Mouse (Mus musculus): Measurements from ENCODE around the gene Mogs.

Gene Mogs

DNA sequence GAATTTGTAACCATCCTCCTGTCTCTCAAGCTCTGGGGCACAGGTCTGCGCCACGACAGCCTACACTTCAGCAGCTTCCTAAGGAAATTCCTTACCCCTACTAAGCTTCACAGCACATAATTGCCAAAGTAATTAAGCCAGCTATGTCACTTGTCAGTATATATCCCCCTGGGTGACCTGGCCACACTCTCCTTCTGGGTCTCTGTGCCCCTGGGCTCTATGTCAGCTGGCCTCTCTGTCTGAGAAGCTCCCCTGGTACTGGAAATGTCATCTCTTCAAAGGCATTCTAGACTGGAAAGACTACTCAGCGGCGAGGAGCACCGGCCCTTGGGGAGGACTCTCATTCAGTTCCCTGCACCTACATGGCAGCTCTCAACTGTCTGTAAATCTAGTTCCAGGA lies 7.7 kb downstream of the Mogs start:
- DNase-seq: no peak

DNA sequence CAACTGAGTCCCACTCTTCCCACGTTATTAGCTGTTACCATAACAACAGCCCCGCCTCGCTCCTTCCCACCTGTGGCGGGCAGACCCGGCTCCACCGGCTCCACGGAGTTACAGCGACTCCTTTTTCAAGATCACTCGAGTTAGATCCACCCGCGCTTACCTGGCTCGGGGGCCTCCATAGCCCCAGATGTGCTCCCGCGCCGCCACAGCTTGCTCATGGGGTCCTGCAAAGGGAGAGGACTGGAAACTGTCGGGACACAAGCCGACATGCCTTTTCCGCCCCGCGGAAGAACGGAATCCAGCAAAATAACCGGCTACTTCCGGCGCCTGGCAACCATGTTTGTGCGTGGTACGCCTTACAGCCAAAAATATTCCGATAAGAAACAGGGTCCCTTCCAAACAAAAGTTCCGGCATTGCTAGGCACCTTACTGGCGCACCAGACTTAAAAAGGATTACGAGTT lies 9.6 kb downstream of the Mogs start:
- peak; percentile 95 for DNase-seq

DNA sequence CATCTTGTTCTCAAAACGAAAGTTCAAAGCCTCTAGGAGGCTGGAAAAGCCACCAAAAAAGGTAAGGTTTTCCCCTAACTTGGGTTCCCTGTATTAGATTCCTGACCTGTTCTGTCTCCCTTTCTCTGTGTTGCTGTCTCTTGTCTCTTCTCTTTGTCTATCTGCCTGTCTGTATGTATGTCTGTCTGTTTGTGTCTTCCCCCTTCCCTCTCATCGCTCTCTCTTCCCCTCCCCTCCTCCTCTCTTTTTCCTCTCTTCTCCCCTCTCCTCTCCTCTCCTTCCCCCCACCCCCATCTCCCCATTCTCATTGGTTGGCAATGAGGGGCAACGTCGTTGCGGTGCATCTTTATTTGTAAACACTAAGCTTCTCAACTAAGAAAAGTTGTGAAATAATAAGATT lies 10.0 kb downstream of the Mogs start, which contains the start of gene Ino80b:
Gene Ino80b (minus strand): TSS at position 101 of the 400 bp plus-strand sequence.
- DNase-seq: no peak

DNA sequence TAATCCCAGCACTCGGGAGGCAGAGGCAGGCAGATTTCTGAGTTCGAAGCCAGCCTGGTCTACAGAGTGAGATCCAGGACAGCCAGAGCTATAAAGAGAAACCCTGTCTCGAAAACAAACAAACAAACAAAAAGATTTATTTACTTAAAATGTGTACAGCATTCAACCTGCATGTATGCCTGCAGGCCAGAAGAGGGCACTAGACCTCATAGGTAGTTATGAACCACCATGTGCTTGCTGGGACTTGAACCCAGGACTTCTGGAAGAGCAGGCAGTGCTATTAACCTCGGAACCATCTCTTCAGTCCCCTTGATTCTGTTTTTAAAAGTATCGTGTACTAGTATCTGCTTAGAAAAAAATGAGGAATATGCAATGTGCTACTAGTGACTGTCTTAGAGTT lies 12.1 kb downstream of the Mogs start:
- no peak for DNase-seq

DNA sequence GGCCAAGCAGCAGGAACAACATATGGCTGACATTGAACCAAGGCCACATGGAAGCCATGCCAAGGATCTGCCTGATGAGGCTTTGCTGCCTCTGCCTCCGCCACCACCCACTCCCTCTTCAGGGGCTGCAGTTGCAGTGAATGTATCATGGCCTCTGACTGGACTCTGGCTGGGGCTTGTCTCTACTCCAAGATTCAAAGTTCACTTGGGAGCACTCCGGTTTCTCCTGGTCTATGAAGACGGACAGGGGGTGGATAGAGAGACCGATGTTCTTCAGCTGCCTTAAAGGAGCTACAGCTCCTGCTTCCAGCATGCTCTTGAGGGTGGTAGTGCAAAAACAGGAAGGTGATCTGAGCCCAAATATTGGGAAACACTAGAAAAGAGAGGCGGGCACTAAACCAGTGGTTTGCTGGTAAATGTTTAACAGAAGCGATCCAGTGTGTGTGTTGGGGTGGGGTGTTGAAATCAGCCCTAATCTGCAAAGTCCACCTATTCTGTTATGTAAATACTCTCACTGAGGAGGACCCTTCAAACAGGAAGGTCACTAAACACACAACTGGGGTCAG lies 16.3 kb downstream of the Mogs start:
- peak; percentile 82 for DNase-seq

DNA sequence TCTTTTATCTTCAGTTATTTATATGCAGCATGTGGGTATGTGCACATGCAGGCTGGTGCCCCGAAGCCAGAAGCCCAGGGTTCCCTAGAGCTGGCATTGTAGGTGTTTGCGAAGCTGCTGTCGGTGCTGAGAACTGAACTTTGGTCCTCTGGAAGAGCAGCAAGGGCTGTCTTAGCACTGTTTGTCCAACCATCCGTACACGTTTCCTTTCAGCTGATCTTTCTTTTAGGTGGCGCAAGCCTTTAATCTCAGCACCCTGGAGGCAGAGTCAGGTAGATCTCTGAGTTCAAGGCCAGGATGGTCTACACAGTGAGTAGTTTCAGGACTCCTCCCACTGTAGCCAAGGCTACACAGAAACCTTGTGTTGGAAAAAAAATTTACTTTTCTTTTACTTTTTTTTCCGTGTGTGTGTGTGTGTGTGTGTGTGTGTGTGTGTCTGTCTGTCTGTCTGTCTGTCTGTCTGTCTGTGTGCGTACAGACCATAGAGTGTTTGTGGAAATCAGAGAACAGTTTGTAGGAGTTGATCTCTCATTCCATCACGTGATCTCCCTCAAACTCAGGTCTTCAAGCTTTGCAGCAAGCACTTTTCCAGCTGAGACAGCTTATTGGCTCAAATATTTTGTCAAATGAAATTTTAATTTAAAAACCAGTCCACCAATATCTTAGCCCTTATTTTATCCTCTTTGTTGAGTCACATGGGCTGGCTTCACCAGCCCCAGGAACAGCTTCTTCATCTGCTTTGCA lies 17.1 kb downstream of the Mogs start:
- DNase-seq: no peak

DNA sequence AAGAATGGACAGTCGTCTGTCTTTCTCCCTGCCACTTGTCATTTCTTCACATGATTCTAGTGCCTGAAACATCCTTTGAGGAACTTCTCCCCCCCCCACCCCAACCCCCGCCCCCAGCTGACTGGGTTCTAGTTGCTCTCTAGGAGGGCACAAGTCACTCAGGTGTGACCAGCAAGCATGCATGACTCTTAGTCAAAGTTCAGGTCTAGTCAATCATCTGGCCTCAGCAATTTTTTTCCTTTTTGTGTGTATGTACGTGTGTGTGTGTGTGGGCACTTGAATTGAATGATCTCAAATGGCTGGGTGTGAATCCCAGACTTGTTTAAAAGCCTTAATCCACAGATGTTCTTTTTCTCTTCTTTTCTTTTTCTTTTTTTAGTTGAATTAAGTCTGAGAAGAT lies 18.9 kb downstream of the Mogs start:
- no peak for DNase-seq

DNA sequence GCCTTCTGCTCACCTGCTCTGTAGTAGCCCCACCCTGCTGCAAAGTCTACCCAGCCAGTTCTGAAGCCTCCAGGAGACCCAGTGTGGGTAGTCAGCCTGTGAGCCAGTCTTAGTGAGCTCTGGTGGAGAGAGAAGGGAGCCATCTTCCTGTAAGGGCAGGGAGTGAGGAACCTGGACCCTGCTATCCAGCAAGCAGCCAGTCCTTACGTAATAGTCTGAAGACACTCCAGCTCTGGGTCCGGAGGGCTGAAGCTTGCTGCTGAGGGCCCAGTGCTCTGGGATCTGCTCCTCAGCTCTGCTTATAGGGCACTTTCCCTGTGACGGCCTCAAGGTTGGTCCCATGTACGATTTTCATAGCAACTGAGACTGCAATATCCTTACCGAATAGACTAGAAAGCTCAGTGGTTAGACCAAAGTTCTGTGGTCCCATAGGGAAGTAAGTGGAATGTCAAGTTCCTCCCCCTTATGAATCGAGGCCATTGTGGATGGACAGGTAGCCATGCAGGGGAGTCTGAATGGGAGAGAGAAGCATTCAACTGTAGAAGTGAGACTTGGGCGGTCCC lies 19.7 kb downstream of the Mogs start, which contains the start of gene Rtkn:
Gene Rtkn (plus strand): TSS at position 513 of the 563 bp plus-strand sequence.
- no peak for DNase-seq

DNA sequence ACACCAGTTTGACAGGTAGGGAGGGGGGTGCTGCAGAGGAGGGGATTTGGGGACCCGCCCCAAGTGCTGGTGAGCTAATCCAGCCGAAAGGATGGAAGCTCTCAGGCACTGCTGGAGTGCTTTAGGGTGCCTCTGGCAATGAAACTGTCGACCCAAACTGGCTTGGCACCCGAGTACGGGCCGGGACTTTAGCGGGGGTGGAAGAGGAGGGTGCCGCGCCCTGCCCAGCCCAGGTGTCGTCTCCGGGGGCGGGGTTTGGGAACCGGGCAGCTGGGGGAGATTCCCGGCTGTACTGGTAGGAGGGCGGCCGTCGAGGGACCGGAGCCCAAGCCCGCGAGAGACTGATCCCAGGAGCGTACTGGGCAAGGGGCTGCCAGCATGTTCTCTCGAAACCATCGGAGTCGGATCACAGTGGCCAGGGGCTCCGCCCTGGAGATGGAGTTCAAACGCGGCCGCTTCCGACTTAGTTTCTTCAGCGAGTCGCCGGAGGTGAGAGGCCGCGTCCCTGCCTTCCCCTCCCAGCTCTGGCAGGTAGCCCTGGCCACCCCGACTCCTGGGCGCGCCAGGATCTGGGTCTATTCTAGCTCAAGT lies 20.4 kb downstream of the Mogs start:
- peak; percentile 76 for DNase-seq

DNA sequence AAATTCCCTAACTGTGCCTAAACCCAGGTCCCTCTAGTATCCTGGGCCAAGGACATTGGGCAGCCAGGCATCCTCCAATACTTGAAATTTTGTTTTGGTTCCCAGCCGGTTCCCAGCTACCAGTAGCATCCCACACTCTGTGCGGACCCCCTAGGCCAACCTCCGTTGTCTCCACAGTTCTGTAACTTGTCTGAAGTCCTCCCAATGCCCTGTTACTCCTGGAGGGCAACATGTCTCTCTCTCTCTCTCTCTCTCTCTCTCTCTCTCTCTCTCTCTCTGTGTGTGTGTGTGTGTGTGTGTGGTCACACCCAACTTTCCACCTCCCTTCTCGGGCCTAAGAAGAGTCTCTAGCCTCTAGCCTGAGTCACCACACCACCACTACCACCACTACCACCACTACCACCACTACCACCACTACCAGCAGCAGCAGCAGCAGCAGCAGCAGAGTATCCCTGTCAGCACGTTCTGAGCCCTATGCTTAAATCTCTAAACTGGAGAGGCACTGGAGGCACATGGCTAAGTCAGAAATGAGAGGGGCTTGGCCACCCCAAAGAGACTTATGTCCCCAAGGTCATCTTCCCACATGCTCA lies 21.1 kb downstream of the Mogs start:
- DNase-seq: no peak

DNA sequence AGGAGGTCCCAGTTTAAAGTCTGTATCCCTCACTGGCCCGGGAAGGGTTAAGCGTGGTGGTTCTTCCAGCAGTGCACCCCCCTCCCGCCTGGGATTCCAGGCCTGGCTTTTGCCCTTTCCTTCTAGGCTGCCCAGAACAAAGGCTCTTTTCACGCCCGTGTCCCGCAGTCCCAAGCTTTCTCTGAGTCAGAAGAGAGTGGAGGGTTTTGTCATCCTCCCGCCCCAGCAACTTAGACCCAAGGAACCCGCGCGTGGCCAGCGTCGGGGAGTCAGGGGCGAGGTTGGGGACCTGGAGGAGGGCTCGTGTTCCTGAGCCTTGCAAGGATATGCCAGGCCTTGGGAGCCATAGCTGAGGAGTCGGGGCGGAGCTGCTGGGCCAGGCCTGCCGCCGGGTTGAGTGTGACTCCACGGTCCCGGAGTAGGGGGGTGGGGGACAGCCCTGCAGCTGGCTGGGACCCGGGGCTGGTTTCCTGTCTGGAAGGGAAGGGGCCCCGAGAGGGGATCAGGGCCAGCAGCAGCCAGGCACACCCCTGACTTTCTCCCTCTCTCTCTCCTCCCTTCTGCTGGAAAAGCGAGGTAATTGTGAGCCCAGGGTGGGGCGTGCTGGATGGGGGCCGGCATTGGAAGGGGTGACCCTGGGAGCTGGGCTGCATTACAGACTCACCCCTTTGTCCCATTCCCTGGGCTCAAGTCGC lies 21.7 kb downstream of the Mogs start:
- peak; percentile 82 for DNase-seq

DNA sequence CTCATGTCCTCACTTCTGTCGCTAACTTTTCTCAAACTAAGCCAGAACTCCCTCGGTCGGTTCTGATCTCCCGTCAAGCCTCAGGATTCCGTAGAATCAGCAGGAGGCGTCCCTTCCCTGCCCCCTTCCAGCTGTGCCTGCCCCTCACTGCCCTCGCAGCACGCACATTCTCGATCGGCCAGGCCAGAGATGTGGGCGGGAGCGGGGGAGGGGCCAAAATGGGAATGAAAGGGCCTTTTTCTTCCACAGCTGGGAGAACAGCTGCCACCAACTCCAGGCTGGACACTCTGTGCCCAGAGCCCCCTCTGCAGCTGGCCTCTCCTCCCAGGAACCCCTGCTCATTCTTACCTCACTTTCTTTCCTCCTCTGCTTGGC lies 22.3 kb downstream of the Mogs start:
- DNase-seq: peak; percentile 94

DNA sequence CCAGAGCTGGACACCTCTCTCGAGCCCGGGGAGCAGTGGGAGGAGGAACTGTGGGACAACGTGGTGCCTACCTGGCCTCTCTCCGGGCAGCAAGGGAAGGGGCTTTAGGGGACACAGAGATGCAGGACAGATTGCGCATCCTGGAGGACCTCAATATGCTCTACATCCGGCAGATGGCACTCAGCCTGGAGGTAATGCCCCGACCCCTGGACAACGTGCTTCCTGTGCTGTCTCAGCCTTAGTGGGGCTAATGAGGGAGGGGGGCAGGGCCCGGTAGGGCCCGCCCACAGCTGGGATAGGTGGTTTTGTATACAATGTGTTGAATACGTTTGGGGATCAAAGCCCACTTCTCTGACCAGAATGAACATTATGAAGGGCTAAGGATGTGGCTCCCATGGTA lies 22.8 kb downstream of the Mogs start:
- peak; percentile 59 for DNase-seq

DNA sequence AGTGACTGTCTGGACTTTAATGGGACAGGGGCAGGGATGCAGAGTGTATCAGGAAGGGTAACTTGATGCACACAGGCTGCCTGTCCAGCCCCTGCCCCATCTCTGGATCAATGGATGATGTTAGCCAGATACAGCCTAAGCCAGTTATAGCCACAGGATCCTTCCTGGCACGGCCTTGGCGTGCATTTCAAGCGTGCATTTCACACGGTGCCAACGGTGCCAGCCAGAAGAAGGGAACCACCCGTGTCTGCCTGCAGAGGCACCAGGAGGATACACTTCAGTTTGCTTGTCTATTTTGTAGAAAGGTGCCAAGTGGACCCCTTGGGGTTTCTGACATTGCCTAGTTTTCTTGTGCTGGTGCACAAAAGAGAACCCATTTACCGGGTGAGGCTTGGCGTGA lies 24.7 kb downstream of the Mogs start:
- DNase-seq: no peak

DNA sequence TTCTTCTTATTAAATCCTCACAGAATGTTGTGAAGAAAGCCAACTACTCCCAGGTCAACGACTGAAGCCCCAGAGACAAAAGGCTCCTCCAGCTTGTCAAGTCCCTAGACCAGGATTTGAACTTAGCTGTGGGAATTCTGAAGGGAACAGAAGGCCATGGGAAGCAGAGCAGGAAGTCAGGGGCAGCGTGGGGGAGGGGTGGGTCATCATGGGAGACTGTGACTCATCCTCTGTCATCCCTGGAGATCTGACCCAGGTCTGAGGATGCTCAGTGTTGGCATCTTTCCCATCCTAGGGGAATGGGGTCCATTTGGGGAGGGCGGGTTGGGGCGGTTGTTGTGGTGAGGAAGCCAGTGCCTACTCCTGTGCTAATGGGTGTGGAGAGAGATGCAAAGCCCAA lies 26.3 kb downstream of the Mogs start:
- no peak for DNase-seq

DNA sequence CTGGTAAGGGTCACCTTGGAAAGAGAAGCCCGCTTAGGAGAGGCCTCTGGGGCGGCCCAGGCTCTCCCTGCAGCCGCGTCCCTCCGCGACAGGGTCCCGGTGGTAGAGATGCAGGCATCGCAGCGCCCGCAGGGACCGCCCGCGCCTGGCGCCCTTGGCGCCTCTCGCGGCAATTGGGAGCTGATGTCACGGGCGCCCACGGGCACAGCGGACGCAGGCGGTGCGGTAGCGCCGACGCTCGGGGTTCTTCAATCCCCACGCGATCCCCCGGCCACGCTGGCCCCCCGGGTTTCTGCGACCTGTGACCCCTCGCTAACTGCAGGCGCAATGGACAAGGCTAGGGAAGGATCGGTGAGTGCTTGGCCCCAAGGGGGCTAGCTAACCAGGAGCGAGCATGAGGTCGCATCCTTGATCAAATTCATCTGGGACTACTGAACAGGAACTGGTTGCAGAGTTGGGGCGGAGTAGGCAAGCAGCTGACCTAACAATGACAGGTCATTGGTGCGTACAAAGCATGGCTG lies 27.0 kb downstream of the Mogs start:
- no peak for DNase-seq

DNA sequence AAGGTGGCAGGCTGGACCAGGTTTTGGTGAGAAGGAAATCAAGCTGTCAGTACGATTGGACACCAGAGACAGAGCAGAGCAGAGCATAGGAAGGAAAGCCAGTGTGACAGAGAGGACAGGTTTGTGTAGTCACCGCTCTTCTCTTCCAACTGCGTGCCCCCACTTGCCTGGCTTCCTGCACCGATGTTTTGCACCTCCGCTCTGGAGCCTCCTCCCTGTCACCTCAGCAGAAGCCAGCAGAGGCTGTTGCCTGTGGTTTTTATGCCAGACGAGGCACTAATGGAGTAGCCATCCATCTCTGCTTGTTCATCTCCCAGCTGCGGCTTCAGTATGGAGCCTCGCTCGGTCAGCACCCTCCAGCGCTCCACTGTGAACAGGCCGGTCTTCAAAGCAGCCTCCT lies 27.6 kb downstream of the Mogs start:
- no peak for DNase-seq

DNA sequence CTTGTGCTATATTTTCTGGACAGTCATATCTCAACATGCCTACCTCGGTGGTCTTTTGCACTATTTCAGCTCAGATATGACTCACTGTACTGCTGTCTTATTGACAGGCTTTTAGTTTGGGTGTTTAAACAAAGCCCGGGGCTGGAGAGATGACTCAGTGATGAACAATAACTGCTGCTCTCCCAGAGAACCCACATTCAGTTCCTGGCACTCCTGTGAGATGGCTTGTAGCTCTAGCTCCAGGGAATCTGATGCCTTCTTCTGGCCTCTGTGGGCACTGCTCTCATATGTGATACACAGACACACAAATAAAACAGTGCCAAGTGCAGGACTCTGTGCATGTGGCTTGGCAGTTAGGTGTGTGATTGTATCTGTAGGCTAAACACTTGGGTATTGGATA lies 29.9 kb downstream of the Mogs start:
- no peak for DNase-seq

DNA sequence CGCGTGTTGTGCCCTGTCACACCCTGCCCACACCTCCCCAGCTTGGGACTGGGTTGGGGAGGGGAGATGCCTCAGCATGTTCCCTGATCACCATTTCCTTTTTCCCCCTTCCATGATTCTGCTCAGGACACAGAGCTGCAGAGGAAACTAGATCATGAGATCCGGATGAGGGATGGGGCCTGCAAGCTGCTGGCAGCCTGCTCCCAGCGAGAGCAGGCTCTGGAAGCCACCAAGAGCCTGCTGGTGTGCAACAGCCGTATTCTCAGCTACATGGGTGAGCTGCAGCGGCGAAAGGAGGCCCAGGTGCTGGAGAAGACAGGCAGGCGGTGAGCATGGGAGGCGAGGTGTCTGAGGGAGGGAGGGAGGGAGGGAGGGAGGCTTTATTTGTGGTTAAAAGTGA lies 30.5 kb downstream of the Mogs start:
- no peak for DNase-seq

DNA sequence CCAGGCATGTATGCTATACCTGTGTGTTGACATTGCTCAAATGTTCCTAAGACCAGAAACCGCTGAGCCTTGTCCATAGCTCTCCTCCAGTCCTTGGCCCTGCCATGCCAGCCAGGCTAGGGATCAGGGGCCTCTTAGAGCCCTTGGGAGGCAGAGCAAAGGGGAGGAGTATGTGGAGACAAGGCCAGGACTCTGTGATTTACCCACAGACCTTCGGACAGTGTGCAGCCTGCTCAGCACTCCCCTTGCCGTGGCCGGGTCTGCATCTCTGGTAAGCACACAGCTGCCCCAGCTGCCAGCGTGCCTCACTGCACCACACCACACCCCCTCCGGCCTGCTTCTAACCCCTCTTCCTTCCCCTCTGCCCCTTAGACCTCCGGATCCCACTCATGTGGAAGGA lies 32.0 kb downstream of the Mogs start:
- no peak for DNase-seq

DNA sequence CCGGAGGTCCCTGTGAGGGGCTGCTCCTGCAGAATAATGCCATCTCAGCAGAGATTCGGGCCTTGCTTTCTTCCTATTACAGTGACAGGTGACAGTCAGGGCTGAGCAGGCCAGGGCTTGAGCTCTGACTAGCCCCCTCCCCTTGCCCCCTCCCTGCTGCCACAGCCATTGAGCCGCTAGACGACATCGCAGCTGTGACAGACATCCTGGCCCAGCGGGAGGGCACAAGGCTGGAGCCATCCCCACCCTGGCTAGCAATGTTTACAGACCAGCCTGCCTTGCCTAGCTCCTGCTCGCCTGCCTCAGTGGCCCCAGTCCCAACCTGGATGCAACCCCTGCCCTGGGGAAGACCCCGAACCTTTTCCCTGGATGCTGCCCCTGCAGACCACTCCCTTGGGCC lies 36.4 kb downstream of the Mogs start:
- no peak for DNase-seq

DNA sequence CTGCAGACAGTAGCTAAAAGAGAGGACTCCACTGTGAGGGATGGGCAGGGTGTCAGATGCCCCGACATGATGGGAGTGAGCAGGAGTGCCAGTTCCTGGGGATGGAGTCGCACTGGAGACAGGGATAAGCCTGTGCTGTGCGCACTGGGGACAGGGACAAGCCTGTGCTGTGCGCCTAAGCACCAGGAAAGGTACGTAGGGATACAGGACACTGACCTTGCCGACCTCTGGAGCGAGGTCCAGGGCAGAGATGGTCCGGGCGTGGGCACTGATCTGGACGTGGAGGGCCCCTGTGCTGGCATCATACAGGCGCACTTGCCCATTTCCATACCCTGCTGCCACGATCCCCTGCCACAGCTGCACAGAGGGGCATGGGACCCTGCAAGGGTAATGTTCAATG lies 37.7 kb downstream of the Mogs start:
- no peak for DNase-seq

DNA sequence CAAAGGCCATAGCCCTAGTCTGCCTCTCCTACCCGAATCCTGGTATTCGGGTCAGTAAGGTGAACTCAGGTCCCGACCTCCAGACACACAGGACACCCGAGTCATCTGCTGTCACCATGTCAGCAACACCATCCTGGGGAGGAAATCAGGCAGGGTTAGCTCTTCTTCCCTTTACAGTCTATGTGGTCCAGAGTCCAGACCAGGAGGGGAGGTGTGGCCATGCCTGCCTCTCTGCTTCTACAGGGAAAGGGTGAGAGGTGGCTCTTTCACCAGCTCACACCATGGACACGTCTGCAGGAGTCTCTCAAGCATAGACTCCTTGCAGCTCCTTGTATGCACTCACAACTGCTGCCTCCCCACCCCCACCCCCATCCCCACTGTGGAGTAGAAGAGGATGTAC lies 38.2 kb downstream of the Mogs start:
- no peak for DNase-seq
